Mouse (Mus musculus): ENCODE measurements around the gene Palld.

GRCm38 (mm10) chr8:61937576-61937975, 35.1 kb upstream of the Palld start:
- no peak for TF ChIP-seq CTCF (conservative IDR thresholded peaks at IDR 0.05; ENCODE audit: low read length)
- TF ChIP-seq POU5F1 (IDR thresholded peaks at IDR 0.05; ENCODE audit: borderline replicate concordance, low read length): no peak

Data from E14TG2a.4 (cell line).